ENCODE assay signal across 10 mouse cellular contexts in the genomic region with DNA sequence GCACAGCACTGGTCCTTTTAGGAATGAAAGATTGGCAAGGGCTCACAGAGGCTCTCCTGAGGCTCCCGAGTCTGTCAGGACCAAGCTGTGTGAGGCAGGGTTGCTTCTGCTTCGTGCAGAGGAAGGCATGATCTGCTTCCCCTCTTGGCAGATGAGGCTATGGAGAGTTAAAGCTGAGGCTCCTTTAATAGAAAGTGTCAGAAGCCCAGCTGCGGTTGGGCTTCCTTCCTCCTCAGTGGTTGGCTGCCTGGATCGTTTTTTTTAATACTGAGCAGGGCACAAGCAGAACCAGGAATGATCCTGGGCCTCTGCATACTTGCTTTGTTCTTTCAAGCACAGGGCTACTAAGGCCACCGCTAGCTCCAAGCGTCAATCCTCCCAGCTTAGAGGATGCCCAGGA. TPM values are rescaled to one million over a fixed set of nuclear protein-coding genes. Genes with fewer than 3 reads are reported as not detected.
DNase-seq lines count a peak whose midpoint lies in the region; ATAC-seq lines count a peak whose summit lies in the region.
"Had no signal": no experiment of that assay in that cellular context is flagged by ENCODE, and none has a peak within 500 bp of the region (broad histone marks: within the 10 kb centered on the region; RNA-seq: fewer than 3 reads in every experiment).

No protein-coding gene starts in this region.

- intact Hi-C loops in heart, postnatal 25 days (cut with DNase I): no loop called here

- peak; percentile 38 to 61 for DNase-seq in heart, adult 9 months (ENCODE audit: low spot score in 2 of 2)
- DNase-seq in heart, postnatal 25 days (ENCODE audit: low spot score): no peak
- peak; percentile 32 for DNase-seq in thymus, postnatal 0 days (ENCODE audit: low spot score)
- no peak for DNase-seq in thymus, adult 18-20 months
- peak; percentile 51 for DNase-seq in lung, postnatal 10 days
- peak; percentile 38 to 40 for DNase-seq in thymus, postnatal 36 days
- DNase-seq in retina, postnatal 1 day: no peak

- no peak for ATAC-seq in cerebellum, adult (ENCODE audit: insufficient number of reproducible peaks, low FRiP score, low TSS enrichment)

RNA-seq across cellular contexts. Expression of a gene that starts 4.5 kb away (rescaled TPM):
- not detected for total RNA-seq in heart, postnatal 25 days (2021)
- 0.43 and 0.50 TPM in 2 replicates for polyA plus RNA-seq in thymus, postnatal 0 days (2015; fragmentation: Nextera tagmentation; extraction: Ambion mirVana)
- total RNA-seq: left cerebral cortex, postnatal 10 days had no signal
- polyA plus RNA-seq: gonadal fat pad, adult 2 months had no signal

RNA-seq across cellular contexts. Expression of a gene that starts 22.7 kb away (rescaled TPM):
- total RNA-seq in heart, postnatal 25 days (2021): 1 to 10 TPM; 3.2 to 3.6 TPM
- 7.0 and 7.9 TPM in 2 replicates for polyA plus RNA-seq in thymus, postnatal 0 days (2015; fragmentation: Nextera tagmentation; extraction: Ambion mirVana)

RNA-seq across cellular contexts. Expression of a gene that starts 23.8 kb away (rescaled TPM):
- 1 to 10 TPM; 5.3 to 6.4 TPM for total RNA-seq in heart, postnatal 25 days (2021)
- polyA plus RNA-seq in thymus, postnatal 0 days (2015; fragmentation: Nextera tagmentation; extraction: Ambion mirVana): 8.4 and 11.9 TPM in 2 replicates

Comparison
In these comparisons a context has a peak if more than half of its experiments do, and no peak if none do; other contexts are left out.
1. DNase-seq: peak in heart, adult 9 months (2 of 2), thymus, postnatal 0 days (single experiment), lung, postnatal 10 days (single experiment) and thymus, postnatal 36 days (2 of 2); none in heart, postnatal 25 days (single experiment), thymus, adult 18-20 months (0 of 2) and retina, postnatal 1 day (single experiment).